Mouse (Mus musculus) heart, embryonic 15.5 days (tissue): ENCODE measurements around the gene Gpx2. TPM values are rescaled to one million over a fixed set of nuclear protein-coding genes. Genes with fewer than 3 reads are reported as not detected.

ENCODE experiments used
- ATAC-seq: fragments of 200-750 bp; cut with Nextera tagmentation; replicated peaks from 2 replicates; pipeline ENCODE4 v1.8.0; 2017; ENCODE audit warnings: low read depth, moderate TSS enrichment; ENCODE audit not compliant: insufficient number of reproducible peaks, insufficient read depth, low FRiP score
- H3K27ac ChIP-seq: fragments of 300-500 bp; sonication (generic); 2 replicates; pipeline ENCODE4 v1.5.1; 2015; ENCODE audit warnings: mild to moderate bottlenecking, inconsistent platforms
- H3K27me3 ChIP-seq: fragments of 300-500 bp; sonication (generic); 2 replicates; pipeline ENCODE4 v1.6.1; 2015; ENCODE audit warnings: inconsistent platforms
- H3K36me3 ChIP-seq: fragments of 300-500 bp; sonication (generic); 2 replicates; pipeline ENCODE4 v1.6.1; 2015; ENCODE audit warnings: mild to moderate bottlenecking, inconsistent platforms
- H3K4me1 ChIP-seq: fragments of 300-500 bp; sonication (generic); replicated peaks from 2 replicates; pipeline ENCODE4 v1.6.1; 2015; ENCODE audit warnings: inconsistent platforms
- H3K4me2 ChIP-seq: fragments of 300-500 bp; sonication (generic); 2 replicates; pipeline ENCODE4 v1.6.1; 2015; ENCODE audit warnings: inconsistent platforms, mild to moderate bottlenecking, moderate library complexity
- H3K4me3 ChIP-seq: fragments of 300-500 bp; sonication (generic); 2 replicates; pipeline ENCODE4 v1.5.1; 2015; ENCODE audit warnings: mild to moderate bottlenecking, inconsistent platforms
- H3K9ac ChIP-seq: fragments of 300-500 bp; sonication (generic); 2 replicates; pipeline ENCODE4 v1.6.1; 2015; ENCODE audit warnings: mild to moderate bottlenecking, inconsistent platforms
- H3K9me3 ChIP-seq: fragments of 300-500 bp; sonication (generic); replicated peaks from 2 replicates; pipeline ENCODE4 v1.6.1; 2016; ENCODE audit warnings: inconsistent platforms
- whole genome bisulfite sequencing: fragments of 180-500 bp; shearing (Covaris S2); methylation state at CpG from one replicate; pipeline ENCODE4 v1.1.7; 2015; ENCODE audit warnings: mixed read lengths; 5-methylcytosine and 5-hydroxymethylcytosine counted together
- polyA plus RNA-seq: library from polyadenylated mRNA; unstranded; fragments of >200 nt; fragmentation: Nextera tagmentation; extraction: Ambion mirVana; gene quantifications from 2 replicates; pipeline ENCODE4 v1.2.1, GENCODE M21; 2015

Gpx2 gene
- polyA plus RNA-seq, result 0.69 and 1.7 TPM in 2 replicates

- Histone ChIP-seq H3K9me3 (no peaks in the 10 kb centered on the region), H3K4me1 (peaks cover 10% of the 10 kb centered on the region), H3K4me2 (no peak within 1 kb of the TSS), H3K27ac (no peak within 1 kb of the TSS), H3K9ac (no peak within 1 kb of the TSS), H3K27me3 (peaks cover 3% of the 10 kb centered on the region; the same call in 1 of the 2 replicates), H3K36me3 (no peaks in the 10 kb centered on the region), H3K4me3 (no peak within 1 kb of the TSS)
- no peak for ATAC-seq
- whole genome bisulfite sequencing, result 83% methylated on average over 5 of the region's 5 CpGs
Measured at GRCm38 (mm10) chr12:76795350-76795749, at the start of gene Gpx2. Gene Gpx2, minus strand, starts transcription at chr12:76795554.

GRCm38 (mm10) chr12:76844346-76845061, 49.1 kb upstream of the Gpx2 start:
- H3K4me3 ChIP-seq, result no peak overlapping the region
- H3K9ac ChIP-seq, result no peak overlapping the region
- no peaks in the 10 kb centered on the region for H3K36me3 ChIP-seq
- WGBS, result 88% methylated on average over 15 of the region's 15 CpGs
- H3K4me1 ChIP-seq, result no peaks in the 10 kb centered on the region
- H3K9me3 ChIP-seq, result no peaks in the 10 kb centered on the region
- H3K27me3 ChIP-seq, result no peaks in the 10 kb centered on the region
- no peak overlapping the region for H3K27ac ChIP-seq
- H3K4me2 ChIP-seq, result no peak overlapping the region
- ATAC-seq, result no peak

- no peak for ATAC-seq
- Histone ChIP-seq H3K4me1 (peaks cover 6% of the 10 kb centered on the region), H3K9ac (no peak overlapping the region), H3K27ac (no peak overlapping the region), H3K9me3 (no peaks in the 10 kb centered on the region), H3K27me3 (no peaks in the 10 kb centered on the region), H3K4me2 (no peak overlapping the region), H3K36me3 (no peaks in the 10 kb centered on the region), H3K4me3 (no peak overlapping the region)
- WGBS, result 70% methylated on average over 6 of the region's 6 CpGs
Measured at GRCm38 (mm10) chr12:76840081-76840480, 44.7 kb upstream of the Gpx2 start.

- Histone ChIP-seq H3K27me3 (no peaks in the 10 kb centered on the region), H3K9me3 (no peaks in the 10 kb centered on the region), H3K4me3 (no peak overlapping the region), H3K4me2 (no peak overlapping the region), H3K36me3 (no peaks in the 10 kb centered on the region), H3K4me1 (peaks cover 6% of the 10 kb centered on the region), H3K27ac (no peak overlapping the region), H3K9ac (no peak overlapping the region)
- WGBS, result 89% methylated on average over 4 of the region's 4 CpGs
- no peak for ATAC-seq
Measured at GRCm38 (mm10) chr12:76839298-76839697, 43.9 kb upstream of the Gpx2 start.

- Histone ChIP-seq H3K9ac (peak overlapping the region; percentile 76), H3K4me2 (peak overlapping the region; percentile 70), H3K4me1 (peaks cover 6% of the 10 kb centered on the region), H3K27ac (peak overlapping the region; percentile 76), H3K4me3 (peak overlapping the region; percentile 83), H3K36me3 (no peaks in the 10 kb centered on the region), H3K9me3 (no peaks in the 10 kb centered on the region), H3K27me3 (no peaks in the 10 kb centered on the region)
- ATAC-seq, result no peak
- WGBS, result 10% methylated on average over 21 of the region's 21 CpGs
Measured at GRCm38 (mm10) chr12:76837844-76838650, 42.7 kb upstream of the Gpx2 start.

- H3K9ac ChIP-seq, result peak overlapping the region; percentile 76
Measured at GRCm38 (mm10) chr12:76837101-76837843, 41.9 kb upstream of the Gpx2 start.

GRCm38 (mm10) chr12:76832704-76833103, 37.4 kb upstream of the Gpx2 start:
- ATAC-seq, result no peak
- WGBS, result 6% methylated on average over 3 of the region's 3 CpGs

More at GRCm38 (mm10) chr12:76837101-76837843, 41.9 kb upstream of the Gpx2 start:
- Histone ChIP-seq H3K36me3 (no peaks in the 10 kb centered on the region), H3K9me3 (no peaks in the 10 kb centered on the region), H3K4me2 (peak overlapping the region; percentile 70), H3K4me1 (peaks cover 6% of the 10 kb centered on the region), H3K4me3 (peak overlapping the region; percentile 83), H3K27ac (peak overlapping the region; percentile 76), H3K27me3 (no peaks in the 10 kb centered on the region)
- ATAC-seq, result peak; percentile 98
- whole genome bisulfite sequencing, result under 1% methylated on average over 43 of the region's 43 CpGs

GRCm38 (mm10) chr12:76825283-76825682, 29.9 kb upstream of the Gpx2 start:
- Histone ChIP-seq H3K4me3 (no peak overlapping the region), H3K36me3 (no peaks in the 10 kb centered on the region), H3K4me1 (peaks cover 9% of the 10 kb centered on the region), H3K9me3 (no peaks in the 10 kb centered on the region), H3K4me2 (no peak overlapping the region), H3K27ac (no peak overlapping the region), H3K27me3 (peaks cover 39% of the 10 kb centered on the region), H3K9ac (no peak overlapping the region)
- WGBS, result 63% methylated on average over 4 of the region's 4 CpGs
- ATAC-seq, result no peak

More at GRCm38 (mm10) chr12:76832704-76833103, 37.4 kb upstream of the Gpx2 start:
- Histone ChIP-seq H3K9me3 (no peaks in the 10 kb centered on the region), H3K4me2 (no peak overlapping the region), H3K27me3 (no peaks in the 10 kb centered on the region), H3K4me1 (no peaks in the 10 kb centered on the region), H3K9ac (no peak overlapping the region), H3K4me3 (no peak overlapping the region), H3K36me3 (no peaks in the 10 kb centered on the region), H3K27ac (no peak overlapping the region)

- Histone ChIP-seq H3K27ac (no peak within 1 kb of the TSS), H3K4me1 (peaks cover 11% of the 10 kb centered on the region), H3K9me3 (no peaks in the 10 kb centered on the region), H3K27me3 (peaks cover 44% of the 10 kb centered on the region), H3K9ac (peak within 1 kb of the TSS; percentile 78), H3K36me3 (no peaks in the 10 kb centered on the region), H3K4me2 (peak within 1 kb of the TSS; percentile 95), H3K4me3 (peak within 1 kb of the TSS; percentile 66)
- WGBS, result 5% methylated on average over 17 of the region's 17 CpGs
- ATAC-seq, result no peak
Measured at GRCm38 (mm10) chr12:76822651-76823041, 27.3 kb upstream of the Gpx2 start, which contains the start of gene Rab15. Gene Rab15, minus strand, starts transcription at chr12:76822908.

- peak overlapping the region; percentile 66 for H3K4me3 ChIP-seq
- peaks cover 12% of the 10 kb centered on the region for H3K4me1 ChIP-seq
- no peak overlapping the region for H3K27ac ChIP-seq
- peak overlapping the region; percentile 95 for H3K4me2 ChIP-seq
- WGBS, result under 1% methylated on average over 64 of the region's 66 CpGs
- peaks cover 44% of the 10 kb centered on the region for H3K27me3 ChIP-seq
- peak; percentile 51; the same call in 1 of the 2 replicates for ATAC-seq
- no peaks in the 10 kb centered on the region for H3K9me3 ChIP-seq
- no peaks in the 10 kb centered on the region for H3K36me3 ChIP-seq
- H3K9ac ChIP-seq, result peak overlapping the region; percentile 78
Measured at GRCm38 (mm10) chr12:76822002-76822650, 26.8 kb upstream of the Gpx2 start.
